Mouse (Mus musculus) left cerebral cortex, postnatal 10 days (tissue): ENCODE data around the gene Chchd4. TPM values are rescaled to one million over a fixed set of nuclear protein-coding genes. Genes with fewer than 3 reads are reported as not detected.

Experiments
- DNase-seq, 2 experiments: peaks; one replicate each; pipeline ENCODE4 v3.0.0; 2021 to 2022; ENCODE audit warnings: low spot score in 2 of 2, mixed read lengths in 1 of 2; ENCODE audit errors: extremely low spot score in 1 of 2
- intact Hi-C: fragments of 180-260 bp; cut with DNase I; formaldehyde crosslinking; loops from one replicate; pipeline ENCODE4 v1.15.1; 2025
- total RNA-seq, 2 experiments: library from RNA; stranded (reverse); gene quantifications; 2 replicates each; pipeline ENCODE4 v1.2.3; 2021

Gene Chchd4
- total RNA-seq, 2 experiments from 2014 or later: 19.3 to 19.7 TPM

DNA sequence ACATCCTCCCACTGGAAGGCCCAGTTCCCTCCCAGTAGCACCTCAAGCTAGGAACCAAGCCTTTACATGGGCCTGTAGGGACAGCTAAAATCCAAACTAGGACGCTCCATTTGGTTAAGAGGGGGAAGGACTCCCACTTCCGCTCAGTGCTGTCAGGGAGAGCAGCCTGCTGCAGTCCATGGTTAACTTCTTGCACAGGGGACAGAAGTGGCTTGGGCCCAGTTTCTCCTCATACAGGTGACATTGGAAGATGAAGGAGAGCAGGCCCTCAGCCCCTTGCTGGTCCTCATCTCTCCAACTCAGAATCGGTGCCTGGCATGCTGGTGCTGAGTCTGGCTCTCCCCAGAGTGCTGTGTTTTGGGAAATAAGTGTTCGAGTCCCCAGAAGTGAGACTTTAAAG is 57.2 kb downstream of the Chchd4 start:
- intact Hi-C loops: no loop called here
- DNase-seq: no peak

GRCm38 (mm10) chr6:91414890-91415289 is 58.5 kb downstream of the Chchd4 start:
- DNase-seq: peak in 1 of 2 experiments; percentile 46
- intact Hi-C loops: loop anchor here (5.0 kb wide), 1 partner anchor 243 kb away; no protein-coding TSS in a partner anchor

Other genes with a start within 250 kb of the Chchd4 start
- 10 to 100 TPM; 12.3 to 15.0 TPM for gene Wnt7a, start 62.2 kb downstream of the Chchd4 start, total RNA-seq
- gene Tmem43, start 157 bp upstream of the Chchd4 start, total RNA-seq: 10 to 100 TPM; 26.5 to 30.9 TPM
- 10 to 100 TPM in 1 of 2 experiments, 1 to 10 TPM in 1; 10.0 to 10.3 TPM for gene Xpc, start 42.3 kb upstream of the Chchd4 start, total RNA-seq
- 10 to 100 TPM; 44.2 to 49.7 TPM for gene Lsm3, start 42.4 kb upstream of the Chchd4 start, total RNA-seq
- 100 to 1,000 TPM; 198 to 215 TPM for gene Slc6a6, start 210.5 kb upstream of the Chchd4 start, total RNA-seq